Mouse (Mus musculus) testis, adult 2 months (tissue): ENCODE results near the gene Atp5j.

ENCODE experiments used
- CTCF ChIP-seq: fragments of 200-500 bp; IDR thresholded peaks from 2 replicates; pipeline ENCODE4 v1.5.1; 2012; ENCODE audit warnings: low read depth, mild to moderate bottlenecking, inconsistent platforms, low read length, moderate library complexity; ENCODE audit not compliant: control insufficient read depth, insufficient read depth, insufficient replicate concordance
- POLR2A ChIP-seq: fragments of 200-500 bp; IDR thresholded peaks from 2 replicates; pipeline ENCODE4 v1.6.1; 2012; ENCODE audit warnings: low read depth, mild to moderate bottlenecking, inconsistent platforms, low read length, moderate library complexity; ENCODE audit not compliant: control insufficient read depth

DNA sequence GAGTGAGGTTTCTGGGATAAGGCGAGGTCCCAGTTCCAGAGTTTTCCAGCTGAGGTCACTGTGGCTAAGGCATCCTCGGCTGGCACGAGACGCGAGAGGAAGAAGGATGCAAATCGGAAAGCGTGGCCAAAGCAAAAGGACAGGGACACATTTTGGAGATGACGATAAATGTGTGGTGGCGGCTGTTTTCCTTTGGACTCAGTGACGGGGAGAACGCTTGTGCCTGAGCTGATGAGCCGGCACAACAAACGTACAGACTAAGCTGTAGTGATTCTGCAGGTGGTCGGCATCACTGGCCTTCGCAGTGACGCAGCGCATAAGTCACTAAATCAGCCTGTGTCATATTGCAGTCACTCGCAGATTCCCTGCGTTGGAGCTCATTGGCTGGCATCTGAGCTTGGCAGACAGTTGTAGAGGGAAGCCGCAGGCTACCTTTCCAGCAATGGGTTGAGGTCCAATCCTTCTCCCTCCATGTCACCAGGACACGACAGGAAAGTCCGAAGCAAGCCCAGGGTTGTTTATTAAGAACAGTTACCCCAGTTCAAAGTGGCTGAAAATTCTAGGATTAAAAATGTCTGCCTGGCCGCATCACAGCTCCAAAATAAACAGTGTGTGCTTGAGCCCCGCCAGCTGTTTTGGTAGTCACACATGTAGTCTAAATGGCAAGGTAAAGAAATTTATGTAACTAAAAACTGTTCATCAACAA lies 39.7 kb upstream of the Atp5j start:
- TF ChIP-seq CTCF (no peak), POLR2A (no peak)
